Mouse (Mus musculus): Measurements from ENCODE around the gene Gm44503. TPM values are rescaled to one million over a fixed set of nuclear protein-coding genes. Genes with fewer than 3 reads are reported as not detected.

Gene Gm44503
- polyA plus RNA-seq, 1 experiment from 2014 or later, result 0.31 TPM

DNA sequence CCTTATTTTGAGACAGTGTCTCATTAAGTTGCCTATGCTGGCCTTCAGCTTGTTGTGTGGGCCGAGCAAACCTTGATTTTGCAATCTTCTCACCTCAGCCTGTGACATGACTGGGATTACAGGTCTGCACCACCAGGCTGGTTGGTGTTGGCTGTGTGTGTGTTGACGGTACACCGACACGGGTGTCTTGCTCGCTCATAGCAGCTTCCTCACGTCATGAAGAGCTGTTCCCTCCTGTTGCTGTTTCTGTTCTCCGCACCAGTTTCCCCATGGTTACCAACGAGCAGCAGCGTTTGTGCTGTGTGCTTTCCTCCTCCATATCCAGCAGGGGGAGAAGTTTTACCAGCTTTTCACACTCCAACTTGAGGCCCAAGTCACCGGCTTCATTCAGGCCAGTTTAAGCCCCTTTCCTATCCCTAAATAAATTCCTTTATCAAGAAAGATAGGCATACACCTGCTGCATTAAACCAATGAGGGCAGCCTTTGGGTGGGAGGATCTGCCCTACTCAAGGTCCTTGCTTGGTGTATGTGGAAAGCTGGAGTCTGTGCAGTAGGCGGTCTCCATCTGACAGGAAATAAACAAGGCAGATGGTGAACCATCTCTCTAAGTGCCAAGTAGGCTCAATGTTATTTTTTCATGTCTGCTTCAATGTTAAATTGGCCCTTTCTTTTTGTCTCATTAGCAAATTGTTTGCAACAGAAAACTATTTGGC, 9.9 kb downstream of the Gm44503 start:
- Histone ChIP-seq H3K4me2 (replicated peaks) (no peak overlapping the region), H3K4me3 (replicated peaks; ENCODE audit: low read length) (no peak overlapping the region), H3K27ac (no peak overlapping the region), H3K27me3 (ENCODE audit: control insufficient read depth, insufficient read depth, low read length) (no peaks in the 10 kb centered on the region), H3K4me1 (replicated peaks; ENCODE audit: control insufficient read depth, insufficient read depth, low read length) (no peaks in the 10 kb centered on the region; the same call in 1 of the 2 replicates), H3K9me3 (ENCODE audit: control insufficient read depth, low read length) (no peaks in the 10 kb centered on the region), H3K9ac (no peak overlapping the region; the same call in 1 of the 2 replicates), H3K36me3 (replicated peaks; ENCODE audit: control insufficient read depth, insufficient read depth) (no peaks in the 10 kb centered on the region)
- ATAC-seq (ENCODE audit: low FRiP score), result peak; percentile 48; the same call in 1 of the 2 replicates
- peak; percentile 73 for DNase-seq (ENCODE audit: low spot score)
- WGBS, result 35% methylated on average over 11 of the region's 11 CpGs

DNA sequence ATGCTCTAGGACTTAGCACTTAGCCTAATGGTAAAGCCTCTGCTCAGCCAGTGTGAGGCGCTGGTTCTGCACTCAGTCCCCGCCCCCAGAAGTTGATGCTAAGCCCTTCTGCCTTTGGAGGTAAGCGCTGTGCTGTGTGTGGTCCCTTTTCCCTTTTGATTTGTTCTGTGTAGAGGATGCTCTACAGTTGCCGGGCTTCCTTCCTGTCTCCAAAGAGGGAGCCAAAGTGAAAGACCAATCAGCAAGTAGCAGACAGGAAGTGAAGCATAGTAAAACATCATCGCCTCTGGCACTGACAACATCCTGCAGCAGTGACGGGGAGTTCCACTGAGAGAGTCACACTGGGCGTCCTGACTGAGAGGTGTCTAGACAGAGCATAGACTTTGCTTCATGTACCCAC, 11.2 kb downstream of the Gm44503 start:
- Histone ChIP-seq H3K4me2 (replicated peaks) (no peak overlapping the region), H3K4me1 (replicated peaks; ENCODE audit: control insufficient read depth, insufficient read depth, low read length) (no peaks in the 10 kb centered on the region; the same call in 1 of the 2 replicates), H3K9ac (no peak overlapping the region), H3K36me3 (replicated peaks; ENCODE audit: control insufficient read depth, insufficient read depth) (no peaks in the 10 kb centered on the region), H3K27me3 (ENCODE audit: control insufficient read depth, insufficient read depth, low read length) (no peaks in the 10 kb centered on the region), H3K27ac (no peak overlapping the region), H3K4me3 (replicated peaks; ENCODE audit: low read length) (no peak overlapping the region), H3K9me3 (ENCODE audit: control insufficient read depth, low read length) (no peaks in the 10 kb centered on the region)
- WGBS, result 69% methylated on average over 7 of the region's 7 CpGs
- ATAC-seq (ENCODE audit: low FRiP score) (no peak), DNase-seq (ENCODE audit: low spot score) (no peak)

- no peaks in the 10 kb centered on the region for H3K27me3 ChIP-seq (ENCODE audit: control insufficient read depth, insufficient read depth, low read length)
- H3K9me3 ChIP-seq (ENCODE audit: control insufficient read depth, low read length), result no peaks in the 10 kb centered on the region
- H3K4me1 ChIP-seq (replicated peaks; ENCODE audit: control insufficient read depth, insufficient read depth, low read length), result no peaks in the 10 kb centered on the region; the same call in 1 of the 2 replicates
- DNase-seq (ENCODE audit: low spot score), result no peak
- 91% methylated on average over 5 of the region's 5 CpGs for WGBS
- no peak overlapping the region for H3K4me2 ChIP-seq (replicated peaks)
- no peaks in the 10 kb centered on the region for H3K36me3 ChIP-seq (replicated peaks; ENCODE audit: control insufficient read depth, insufficient read depth)
- H3K27ac ChIP-seq, result no peak overlapping the region
- H3K4me3 ChIP-seq (replicated peaks; ENCODE audit: low read length), result no peak overlapping the region
- H3K9ac ChIP-seq, result no peak overlapping the region
- no peak for ATAC-seq (ENCODE audit: low FRiP score)
Measured at GRCm38 (mm10) chr9:72972435-72972834, 13.8 kb downstream of the Gm44503 start.

- no peaks in the 10 kb centered on the region for H3K27me3 ChIP-seq (ENCODE audit: control insufficient read depth, insufficient read depth, low read length)
- no peaks in the 10 kb centered on the region for H3K9me3 ChIP-seq (ENCODE audit: control insufficient read depth, low read length)
- H3K4me3 ChIP-seq (replicated peaks; ENCODE audit: low read length), result no peak overlapping the region
- no peaks in the 10 kb centered on the region; the same call in 1 of the 2 replicates for H3K4me1 ChIP-seq (replicated peaks; ENCODE audit: control insufficient read depth, insufficient read depth, low read length)
- no peaks in the 10 kb centered on the region for H3K36me3 ChIP-seq (replicated peaks; ENCODE audit: control insufficient read depth, insufficient read depth)
- no peak for ATAC-seq (ENCODE audit: low FRiP score)
- H3K4me2 ChIP-seq (replicated peaks), result no peak overlapping the region
- H3K9ac ChIP-seq, result no peak overlapping the region
- no peak for DNase-seq (ENCODE audit: low spot score)
- H3K27ac ChIP-seq, result no peak overlapping the region
Measured at GRCm38 (mm10) chr9:72972984-72973383, 14.3 kb downstream of the Gm44503 start.

GRCm38 (mm10) chr9:72974734-72975133, 16.1 kb downstream of the Gm44503 start:
- Histone ChIP-seq H3K4me2 (replicated peaks) (no peak overlapping the region), H3K27me3 (ENCODE audit: control insufficient read depth, insufficient read depth, low read length) (no peaks in the 10 kb centered on the region), H3K9ac (no peak overlapping the region), H3K9me3 (ENCODE audit: control insufficient read depth, low read length) (no peaks in the 10 kb centered on the region), H3K27ac (no peak overlapping the region), H3K36me3 (replicated peaks; ENCODE audit: control insufficient read depth, insufficient read depth) (no peaks in the 10 kb centered on the region), H3K4me3 (replicated peaks; ENCODE audit: low read length) (no peak overlapping the region), H3K4me1 (replicated peaks; ENCODE audit: control insufficient read depth, insufficient read depth, low read length) (no peaks in the 10 kb centered on the region)
- DNase-seq (ENCODE audit: low spot score) (no peak), ATAC-seq (ENCODE audit: low FRiP score) (no peak)
- 88% methylated on average over 5 of the region's 5 CpGs for WGBS

DNA sequence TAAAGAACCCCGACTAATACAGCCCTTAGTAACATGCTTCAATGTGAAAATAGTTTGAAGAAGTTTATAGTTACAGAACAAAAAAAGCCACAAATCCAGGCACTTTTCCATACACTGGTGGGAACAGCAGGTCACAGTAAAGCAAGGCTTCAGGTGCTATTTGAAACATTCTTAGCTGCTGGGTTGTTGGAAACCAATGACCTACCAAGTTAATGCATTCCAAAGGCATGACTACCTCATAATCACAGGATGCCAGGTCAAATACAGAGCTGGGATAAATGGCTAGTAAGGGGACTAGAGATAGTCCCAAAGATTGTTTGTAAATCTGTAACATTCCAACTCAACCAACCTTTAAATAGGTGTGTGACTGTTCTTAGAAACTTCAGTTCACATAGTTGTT, 16.6 kb downstream of the Gm44503 start:
- Histone ChIP-seq H3K4me2 (replicated peaks) (no peak overlapping the region), H3K9ac (no peak overlapping the region), H3K36me3 (replicated peaks; ENCODE audit: control insufficient read depth, insufficient read depth) (no peaks in the 10 kb centered on the region), H3K4me3 (replicated peaks; ENCODE audit: low read length) (no peak overlapping the region), H3K4me1 (replicated peaks; ENCODE audit: control insufficient read depth, insufficient read depth, low read length) (no peaks in the 10 kb centered on the region), H3K27ac (no peak overlapping the region), H3K27me3 (ENCODE audit: control insufficient read depth, insufficient read depth, low read length) (no peaks in the 10 kb centered on the region), H3K9me3 (ENCODE audit: control insufficient read depth, low read length) (no peaks in the 10 kb centered on the region)
- ATAC-seq (ENCODE audit: low FRiP score) (no peak), DNase-seq (ENCODE audit: low spot score) (no peak)
- WGBS, result 97% methylated on average over 1 of the region's 1 CpGs

GRCm38 (mm10) chr9:72983066-72983465, 24.4 kb downstream of the Gm44503 start:
- Histone ChIP-seq H3K36me3 (replicated peaks; ENCODE audit: control insufficient read depth, insufficient read depth) (no peaks in the 10 kb centered on the region), H3K4me1 (replicated peaks; ENCODE audit: control insufficient read depth, insufficient read depth, low read length) (peaks cover 20% of the 10 kb centered on the region), H3K4me2 (replicated peaks) (no peak overlapping the region), H3K9me3 (ENCODE audit: control insufficient read depth, low read length) (no peaks in the 10 kb centered on the region), H3K4me3 (replicated peaks; ENCODE audit: low read length) (no peak overlapping the region), H3K27ac (no peak overlapping the region), H3K27me3 (ENCODE audit: control insufficient read depth, insufficient read depth, low read length) (no peaks in the 10 kb centered on the region), H3K9ac (no peak overlapping the region)
- WGBS, result 79% methylated on average over 2 of the region's 2 CpGs
- no peak for ATAC-seq (ENCODE audit: low FRiP score)
- DNase-seq (ENCODE audit: low spot score), result no peak

DNA sequence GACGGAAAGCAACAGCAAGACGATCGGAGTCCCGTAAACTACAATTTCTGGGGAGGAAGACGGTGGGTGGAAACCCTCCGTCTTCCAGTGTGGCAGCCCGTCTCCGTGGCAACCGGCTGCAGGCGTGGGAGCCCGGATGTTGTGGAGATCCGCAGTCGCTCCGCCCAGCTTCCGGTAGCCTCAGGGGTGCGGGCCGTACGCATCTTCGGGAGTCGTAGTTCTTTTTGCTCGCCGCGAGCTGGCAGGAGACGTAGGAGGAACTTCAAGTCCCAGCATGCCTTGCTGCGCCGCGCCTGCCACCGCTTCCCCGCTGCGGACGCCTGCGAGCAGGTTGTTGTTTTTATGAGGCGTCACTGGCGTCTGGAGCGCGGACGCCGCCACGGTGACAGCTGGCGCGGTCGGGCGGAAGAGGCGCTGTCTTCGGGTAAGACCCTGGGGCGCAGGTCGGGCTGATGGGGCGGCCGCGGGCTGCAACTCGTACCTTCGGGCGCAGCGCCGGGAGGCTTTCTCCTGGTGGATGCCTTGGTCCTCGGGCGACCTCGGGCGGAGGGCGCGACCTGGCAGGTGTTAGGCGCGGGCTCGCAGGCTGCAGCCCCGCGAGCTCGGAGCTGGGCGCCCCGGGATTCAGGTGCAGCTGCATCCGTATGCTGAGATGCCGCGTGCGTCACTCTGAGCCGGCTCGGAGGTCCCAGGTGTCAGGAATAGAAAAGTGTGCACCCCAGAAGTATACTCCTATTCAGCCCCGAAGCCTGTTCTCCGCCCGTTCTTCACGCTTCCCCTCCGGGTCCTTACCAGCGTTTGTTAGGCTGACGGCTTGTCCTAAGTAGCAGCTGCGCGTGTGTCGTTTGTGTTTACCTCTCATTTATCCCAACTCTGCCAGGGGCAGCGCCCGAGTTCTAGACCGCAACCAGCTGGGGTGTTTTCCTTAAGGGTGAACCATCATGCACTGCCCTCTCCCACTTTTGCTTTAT, 26.9 kb downstream of the Gm44503 start, which contains the start of the genes Ccpg1os and Ccpg1:
TSS of gene Ccpg1os (minus strand) at position 133 of the 971 bp plus-strand sequence.
TSS of gene Ccpg1 (plus strand) at position 180 of the 971 bp plus-strand sequence.
- no peaks in the 10 kb centered on the region for H3K9me3 ChIP-seq (ENCODE audit: control insufficient read depth, low read length)
- under 1% methylated on average over 88 of the region's 88 CpGs for WGBS
- H3K9ac ChIP-seq, result peak within 1 kb of the TSS; percentile 79
- peaks cover 20% of the 10 kb centered on the region for H3K4me1 ChIP-seq (replicated peaks; ENCODE audit: control insufficient read depth, insufficient read depth, low read length)
- DNase-seq (ENCODE audit: low spot score), result peak; percentile 97
- peak within 1 kb of the TSS; percentile 90 for H3K4me2 ChIP-seq (replicated peaks)
- H3K36me3 ChIP-seq (replicated peaks; ENCODE audit: control insufficient read depth, insufficient read depth), result no peaks in the 10 kb centered on the region
- peak within 1 kb of the TSS; percentile 87 for H3K27ac ChIP-seq
- H3K4me3 ChIP-seq (replicated peaks; ENCODE audit: low read length), result peak within 1 kb of the TSS; percentile 84
- peak; percentile 99 for ATAC-seq (ENCODE audit: low FRiP score)
- H3K27me3 ChIP-seq (ENCODE audit: control insufficient read depth, insufficient read depth, low read length), result no peaks in the 10 kb centered on the region

DNA sequence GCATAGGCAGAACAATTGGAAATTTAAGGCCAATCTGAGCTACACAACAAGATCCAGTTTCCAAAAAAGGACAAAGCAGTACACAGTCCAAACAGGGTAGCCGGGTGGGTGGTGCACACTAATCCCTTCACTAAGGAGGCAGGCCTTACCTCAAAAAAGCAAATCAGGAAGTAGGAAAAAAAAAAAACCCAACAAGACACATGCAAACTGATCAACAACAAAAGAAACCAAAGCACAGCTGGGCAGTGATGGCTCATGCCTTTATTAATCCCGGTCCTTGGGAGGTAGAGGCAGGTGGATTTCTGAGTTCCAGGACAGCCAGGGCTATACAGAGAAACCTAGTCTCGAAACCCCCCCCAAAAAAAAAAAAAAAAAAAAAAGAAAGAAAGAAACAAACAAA, 29.1 kb downstream of the Gm44503 start:
- H3K36me3 ChIP-seq (replicated peaks; ENCODE audit: control insufficient read depth, insufficient read depth), result no peaks in the 10 kb centered on the region
- H3K9ac ChIP-seq, result no peak overlapping the region
- WGBS, result 66% methylated on average over 3 of the region's 3 CpGs
- no peak overlapping the region for H3K4me2 ChIP-seq (replicated peaks)
- H3K27ac ChIP-seq, result no peak overlapping the region
- ATAC-seq (ENCODE audit: low FRiP score) (no peak), DNase-seq (ENCODE audit: low spot score) (no peak)
- H3K9me3 ChIP-seq (ENCODE audit: control insufficient read depth, low read length), result no peaks in the 10 kb centered on the region
- no peak overlapping the region for H3K4me3 ChIP-seq (replicated peaks; ENCODE audit: low read length)
- no peaks in the 10 kb centered on the region for H3K27me3 ChIP-seq (ENCODE audit: control insufficient read depth, insufficient read depth, low read length)
- peaks cover 20% of the 10 kb centered on the region for H3K4me1 ChIP-seq (replicated peaks; ENCODE audit: control insufficient read depth, insufficient read depth, low read length)
